In the genomic region with DNA sequence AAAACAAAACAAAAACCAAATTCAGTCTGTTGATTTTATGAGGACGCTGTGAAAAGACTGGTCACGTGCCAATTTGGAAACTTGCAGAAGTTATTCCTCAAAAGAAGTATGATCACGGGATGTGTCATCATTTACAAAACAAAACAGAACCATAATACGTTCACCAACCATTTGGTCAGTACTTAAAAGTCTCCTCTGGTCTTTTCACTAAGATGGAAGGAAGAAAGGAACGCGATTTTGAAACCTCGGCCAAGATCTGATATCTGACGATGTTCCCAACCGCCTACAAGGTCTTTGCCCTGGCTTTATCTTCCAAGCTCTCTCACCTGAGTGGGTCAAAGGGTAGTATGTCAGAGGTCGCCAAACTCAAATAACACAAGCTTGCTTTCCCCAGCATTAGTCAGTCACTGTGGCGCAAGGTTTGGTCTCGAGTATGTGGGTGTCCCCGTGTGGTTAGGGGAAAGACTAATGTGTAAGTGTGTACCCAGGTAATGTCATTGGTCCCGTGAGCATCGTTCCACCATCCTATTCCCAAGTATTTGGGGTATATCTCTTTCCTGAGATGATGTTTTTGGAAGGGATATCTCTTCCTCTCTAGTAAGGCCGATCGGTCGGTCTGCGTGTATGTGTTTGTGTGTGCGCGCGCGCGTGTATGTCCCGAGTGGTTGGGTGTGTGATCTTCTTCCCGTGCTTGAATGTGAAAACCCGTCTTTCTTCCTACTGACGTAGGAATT, we compare ENCODE assay signal across 8 mouse cellular contexts. TPM values are rescaled to one million over a fixed set of nuclear protein-coding genes. Genes with fewer than 3 reads are reported as not detected.
DNase-seq lines count a peak whose midpoint lies in the region; ATAC-seq and TF ChIP-seq lines count a peak whose summit lies in the region.

No protein-coding gene starts in this region.

- H3K9ac ChIP-seq in embryonic facial prominence, embryonic 13.5 days = peak overlapping the region; percentile 80
- peak overlapping the region; percentile 76 for H3K9ac ChIP-seq in midbrain, embryonic 11.5 days (ENCODE audit: low read length)

- peak; percentile 13 for ATAC-seq in Patski
- 0 out of 2 replicates have a peak, but pooled peaks have one; percentile 9 for ATAC-seq in embryonic facial prominence, embryonic 13.5 days (ENCODE audit: insufficient number of reproducible peaks, insufficient read depth, low FRiP score, low TSS enrichment, low read depth)
- peak; percentile 3; the same call in 1 of the 2 replicates for ATAC-seq in midbrain, embryonic 11.5 days (ENCODE audit: low FRiP score)

- TF ChIP-seq CTCF in Patski (IDR thresholded peaks at IDR 0.05) = no peak

- no peaks in the 10 kb centered on the region for H3K9me3 ChIP-seq in embryonic facial prominence, embryonic 13.5 days
- no peaks in the 10 kb centered on the region for H3K9me3 ChIP-seq in limb, embryonic 10.5 days (replicated peaks)
- no peaks in the 10 kb centered on the region for H3K9me3 ChIP-seq in midbrain, embryonic 11.5 days (ENCODE audit: control insufficient read depth, low read length)

- peak overlapping the region; percentile 64 for H3K4me3 ChIP-seq in embryonic facial prominence, embryonic 13.5 days
- H3K4me3 ChIP-seq in limb, embryonic 10.5 days = peak overlapping the region; percentile 63
- peak overlapping the region; percentile 57 for H3K4me3 ChIP-seq in midbrain, embryonic 11.5 days (ENCODE audit: low read depth, low read length)

- intact Hi-C loops in heart, postnatal 10 days (cut with DNase I) = no loop called here

- 20% methylated on average over 28 of the region's 28 CpGs for WGBS in embryonic facial prominence, embryonic 13.5 days
- 18% methylated on average over 28 of the region's 28 CpGs for WGBS in limb, embryonic 10.5 days
- WGBS in midbrain, embryonic 11.5 days = 21% methylated on average over 28 of the region's 28 CpGs

- H3K36me3 ChIP-seq in embryonic facial prominence, embryonic 13.5 days = no peaks in the 10 kb centered on the region
- peaks cover 17% of the 10 kb centered on the region for H3K36me3 ChIP-seq in limb, embryonic 10.5 days
- H3K36me3 ChIP-seq in midbrain, embryonic 11.5 days (ENCODE audit: control insufficient read depth, insufficient read depth, low read length) = no peaks in the 10 kb centered on the region

- in situ Hi-C loops in Patski (cut with MboI; ENCODE audit: low pct_unique_long_range_greater_than_20kb) = no loop called here

- peaks cover 14% of the 10 kb centered on the region; the same call in 1 of the 2 replicates for H3K4me1 ChIP-seq in embryonic facial prominence, embryonic 13.5 days
- no peaks in the 10 kb centered on the region for H3K4me1 ChIP-seq in limb, embryonic 10.5 days
- no peaks in the 10 kb centered on the region; the same call in 1 of the 2 replicates for H3K4me1 ChIP-seq in midbrain, embryonic 11.5 days (ENCODE audit: control insufficient read depth, insufficient read depth, low read length)

- peak overlapping the region; percentile 59 for H3K4me2 ChIP-seq in embryonic facial prominence, embryonic 13.5 days
- peak overlapping the region; percentile 52 for H3K4me2 ChIP-seq in midbrain, embryonic 11.5 days

- CTCF ChIA-PET in Patski (lab: Charles Lee) = no interaction called here

- DNase-seq in right cerebral cortex, postnatal 10 days (ENCODE audit: low spot score in 2 of 2) = peak; percentile 22
- DNase-seq in right cerebral cortex, postnatal 25 days = no peak
- DNase-seq in Patski (ENCODE audit: low read depth, low spot score) = no peak
- peak; percentile 12 for DNase-seq in heart, postnatal 10 days
- DNase-seq in limb, embryonic 10.5 days (ENCODE audit: low spot score) = no peak
- DNase-seq in midbrain, embryonic 11.5 days (ENCODE audit: low spot score, missing footprints) = peak; percentile 86
- no peak for DNase-seq in thymus, adult 18-20 months

- H3K27ac ChIP-seq in embryonic facial prominence, embryonic 13.5 days = peak overlapping the region; percentile 83
- H3K27ac ChIP-seq in limb, embryonic 10.5 days = peak overlapping the region; percentile 90
- no peak overlapping the region for H3K27ac ChIP-seq in midbrain, embryonic 11.5 days (ENCODE audit: low read depth, low read length)

- POLR2A ChIA-PET in Patski (lab: Charles Lee) = interaction anchor here (1.0 kb wide), 1 partner anchor 39 kb away, joined by 4 read pairs; no protein-coding TSS in a partner anchor

- peaks cover 3% of the 10 kb centered on the region for H3K27me3 ChIP-seq in Patski
- H3K27me3 ChIP-seq in embryonic facial prominence, embryonic 13.5 days = peaks cover 13% of the 10 kb centered on the region
- H3K27me3 ChIP-seq in limb, embryonic 10.5 days (ENCODE audit: low read depth, poor library complexity, severe bottlenecking) = peaks cover 88% of the 10 kb centered on the region
- no peaks in the 10 kb centered on the region; the same call in none of the 2 replicates for H3K27me3 ChIP-seq in midbrain, embryonic 11.5 days (ENCODE audit: control insufficient read depth, insufficient read depth, low read length)

RNA-seq across cellular contexts. Expression of a gene that starts 0.9 kb away (rescaled TPM):
- 36.6 TPM for polyA plus RNA-seq in Patski (2021)
- polyA plus RNA-seq in embryonic facial prominence, embryonic 13.5 days (2015; fragmentation: Nextera tagmentation; extraction: Ambion mirVana) = 60.7 and 64.4 TPM in 2 replicates
- total RNA-seq in heart, postnatal 10 days (2021) = 10 to 100 TPM; 26.9 to 28.1 TPM
- polyA plus RNA-seq in limb, embryonic 10.5 days (2016; fragmentation: Nextera tagmentation; extraction: Ambion mirVana) = 39.9 and 42.7 TPM in 2 replicates
- 53.1 and 53.9 TPM in 2 replicates for polyA plus RNA-seq in midbrain, embryonic 11.5 days (2014; fragmentation: Nextera tagmentation; extraction: Ambion mirVana)

RNA-seq across cellular contexts. Expression of a gene that starts 38.3 kb away (rescaled TPM):
- polyA plus RNA-seq in Patski (2021) = 17.9 TPM
- polyA plus RNA-seq in embryonic facial prominence, embryonic 13.5 days (2015; fragmentation: Nextera tagmentation; extraction: Ambion mirVana) = 7.5 and 8.2 TPM in 2 replicates
- 1 to 10 TPM; 5.0 to 5.7 TPM for total RNA-seq in heart, postnatal 10 days (2021)
- 6.7 and 8.6 TPM in 2 replicates for polyA plus RNA-seq in limb, embryonic 10.5 days (2016; fragmentation: Nextera tagmentation; extraction: Ambion mirVana)
- 9.4 and 9.9 TPM in 2 replicates for polyA plus RNA-seq in midbrain, embryonic 11.5 days (2014; fragmentation: Nextera tagmentation; extraction: Ambion mirVana)

RNA-seq across cellular contexts. Expression of a gene that starts 38.4 kb away (rescaled TPM):
- 14.4 TPM for polyA plus RNA-seq in Patski (2021)
- 20.3 and 25.9 TPM in 2 replicates for polyA plus RNA-seq in embryonic facial prominence, embryonic 13.5 days (2015; fragmentation: Nextera tagmentation; extraction: Ambion mirVana)
- total RNA-seq in heart, postnatal 10 days (2021) = 10 to 100 TPM; 15.8 to 16.4 TPM
- 15.3 and 18.9 TPM in 2 replicates for polyA plus RNA-seq in limb, embryonic 10.5 days (2016; fragmentation: Nextera tagmentation; extraction: Ambion mirVana)
- 48.7 and 51.7 TPM in 2 replicates for polyA plus RNA-seq in midbrain, embryonic 11.5 days (2014; fragmentation: Nextera tagmentation; extraction: Ambion mirVana)

RNA-seq across cellular contexts. Expression of a gene that starts 39.6 kb away (rescaled TPM):
- 2.7 TPM for polyA plus RNA-seq in Patski (2021)
- 9.4 and 9.6 TPM in 2 replicates for polyA plus RNA-seq in embryonic facial prominence, embryonic 13.5 days (2015; fragmentation: Nextera tagmentation; extraction: Ambion mirVana)
- total RNA-seq in heart, postnatal 10 days (2021) = 1 to 10 TPM; 2.7 to 3.5 TPM
- polyA plus RNA-seq in limb, embryonic 10.5 days (2016; fragmentation: Nextera tagmentation; extraction: Ambion mirVana) = 9.4 and 13.3 TPM in 2 replicates
- 11.3 and 13.5 TPM in 2 replicates for polyA plus RNA-seq in midbrain, embryonic 11.5 days (2014; fragmentation: Nextera tagmentation; extraction: Ambion mirVana)

Comparison
In these comparisons a context has a peak if more than half of its experiments do, and no peak if none do; other contexts are left out.
1. DNase-seq: peak in right cerebral cortex, postnatal 10 days (2 of 2), heart, postnatal 10 days (2 of 2) and midbrain, embryonic 11.5 days (single experiment); none in right cerebral cortex, postnatal 25 days (single experiment), Patski (single experiment), limb, embryonic 10.5 days (single experiment) and thymus, adult 18-20 months (0 of 2).
2. Peak in every context shown above with its lines, with median percentiles within 50 percentile points of each other: ATAC-seq and H3K4me3 ChIP-seq.